Mouse (Mus musculus) spleen, postnatal 14 days (tissue): ENCODE results near the gene Ptprm.

Source experiments
- DNase-seq, 2 experiments: peaks; one replicate each; pipeline ENCODE4 v3.0.0; 2021 to 2022; ENCODE audit warnings: low spot score in 2 of 2

Ptprm gene

GRCm38 (mm10) chr17:67073580-67073979 is 280.7 kb downstream of the Ptprm start:
- no peak for DNase-seq

GRCm38 (mm10) chr17:67073139-67073538 is 281.1 kb downstream of the Ptprm start:
- no peak for DNase-seq

GRCm38 (mm10) chr17:67071231-67072009 is 282.8 kb downstream of the Ptprm start:
- no peak for DNase-seq

- no peak for DNase-seq
These were observed 290.6 kb downstream of the Ptprm start for GRCm38 (mm10) chr17:67063611-67064010.

GRCm38 (mm10) chr17:67055681-67056080 is 298.6 kb downstream of the Ptprm start:
- DNase-seq: no peak

GRCm38 (mm10) chr17:67054202-67054601 is 300.1 kb downstream of the Ptprm start:
- DNase-seq: no peak

GRCm38 (mm10) chr17:67052624-67053314 is 301.5 kb downstream of the Ptprm start:
- no peak for DNase-seq

GRCm38 (mm10) chr17:67047697-67048096 is 306.6 kb downstream of the Ptprm start:
- no peak for DNase-seq

- DNase-seq: no peak
These were observed 315.7 kb downstream of the Ptprm start for GRCm38 (mm10) chr17:67038558-67038957.

GRCm38 (mm10) chr17:67033547-67033946 is 320.7 kb downstream of the Ptprm start:
- no peak for DNase-seq

- no peak for DNase-seq
These were observed 322.2 kb downstream of the Ptprm start for GRCm38 (mm10) chr17:67032021-67032420.

- no peak for DNase-seq
These were observed 322.9 kb downstream of the Ptprm start for GRCm38 (mm10) chr17:67031341-67031740.

- DNase-seq: no peak
These were observed 327.0 kb downstream of the Ptprm start for GRCm38 (mm10) chr17:67027274-67027673.

- no peak for DNase-seq
These were observed 337.8 kb downstream of the Ptprm start for GRCm38 (mm10) chr17:67016501-67016900.

GRCm38 (mm10) chr17:67013217-67013616 is 341.0 kb downstream of the Ptprm start:
- DNase-seq: no peak

GRCm38 (mm10) chr17:67011836-67012583 is 342.2 kb downstream of the Ptprm start:
- DNase-seq: no peak

GRCm38 (mm10) chr17:67010136-67010535 is 344.1 kb downstream of the Ptprm start:
- DNase-seq: no peak

GRCm38 (mm10) chr17:67008137-67008536 is 346.1 kb downstream of the Ptprm start:
- DNase-seq: no peak

GRCm38 (mm10) chr17:67006740-67007385 is 347.4 kb downstream of the Ptprm start:
- DNase-seq: no peak

- no peak for DNase-seq
These were observed 357.4 kb downstream of the Ptprm start for GRCm38 (mm10) chr17:66996882-66997281.

GRCm38 (mm10) chr17:66996016-66996415 is 358.2 kb downstream of the Ptprm start:
- DNase-seq: no peak

GRCm38 (mm10) chr17:66991815-66992214 is 362.4 kb downstream of the Ptprm start:
- DNase-seq: no peak
